Mouse (Mus musculus): ENCODE measurements around the gene Gm8159. TPM values are rescaled to one million over a fixed set of nuclear protein-coding genes. Genes with fewer than 3 reads are reported as not detected.
"Not testable (repeated sequence)": the region's sequence is repeated elsewhere in the genome, so short reads cannot be mapped to it uniquely, and the experiment has no call there.

Gm8159 gene
- not detected in 2 replicates for polyA plus RNA-seq (2012; rRNA removed)

- WGBS: no CpG with 5 or more reads among the region's 2 CpGs
- not testable (repeated sequence) for DNase-seq; H3K4me1 ChIP-seq (ENCODE audit: control insufficient read depth, insufficient read depth, low read length); H3K4me3 ChIP-seq (replicated peaks; ENCODE audit: extremely low read depth, low read depth, low read length)
Observed at GRCm38 (mm10) chr14:4632052-4632451, at the start of gene Gm8159. Gene Gm8159, plus strand, starts transcription at chr14:4632352.

- DNase-seq: not testable (repeated sequence)
Observed at GRCm38 (mm10) chr14:4649309-4649708, 17.2 kb downstream of the Gm8159 start.

GRCm38 (mm10) chr14:4650324-4650723, 18.2 kb downstream of the Gm8159 start:
- 0 out of 2 replicates have a peak, but pooled peaks have one; percentile 18 for TF ChIP-seq CTCF (IDR thresholded peaks at IDR 0.05; ENCODE audit: insufficient read depth, low read length)
- DNase-seq; H3K4me1 ChIP-seq (ENCODE audit: control insufficient read depth, insufficient read depth, low read length); H3K4me3 ChIP-seq (replicated peaks; ENCODE audit: extremely low read depth, low read depth, low read length): not testable (repeated sequence)
- 5% methylated on average over 6 of the region's 9 CpGs for WGBS

More at GRCm38 (mm10) chr14:4649309-4649708, 17.2 kb downstream of the Gm8159 start:
- H3K4me1 ChIP-seq (ENCODE audit: control insufficient read depth, insufficient read depth, low read length); H3K4me3 ChIP-seq (replicated peaks; ENCODE audit: extremely low read depth, low read depth, low read length): not testable (repeated sequence)
- 1% methylated on average over 15 of the region's 18 CpGs for WGBS

GRCm38 (mm10) chr14:4663892-4664291, 31.7 kb downstream of the Gm8159 start, which contains the start of gene Gm3239:
Gene Gm3239, plus strand, starts transcription at chr14:4664192.
- H3K4me3 ChIP-seq (replicated peaks; ENCODE audit: extremely low read depth, low read depth, low read length); H3K4me1 ChIP-seq (ENCODE audit: control insufficient read depth, insufficient read depth, low read length); DNase-seq: not testable (repeated sequence)
- WGBS: no CpG with 5 or more reads among the region's 2 CpGs

Other genes with a start within 250 kb of the Gm8159 start
- gene Gm3159, start 234.8 kb upstream of the Gm8159 start, polyA plus RNA-seq (2012; rRNA removed): not detected in 2 replicates
- 0.17 TPM in 1 of 2 replicates, not detected in the other for gene Gm3164, start 216.9 kb upstream of the Gm8159 start, polyA plus RNA-seq (2012; rRNA removed)
- gene Gm3173, start 201.4 kb upstream of the Gm8159 start, polyA plus RNA-seq (2012; rRNA removed): 0.32 TPM in 1 of 2 replicates, not detected in the other
- gene Gm3182, start 150.6 kb upstream of the Gm8159 start, polyA plus RNA-seq (2012; rRNA removed): not detected in 2 replicates
- not detected in 2 replicates for gene Gm3047, start 76.9 kb upstream of the Gm8159 start, polyA plus RNA-seq (2012; rRNA removed)
- 0.18 TPM in 1 of 2 replicates, not detected in the other for gene Gm3239, start 31.8 kb downstream of the Gm8159 start, polyA plus RNA-seq (2012; rRNA removed)
- gene Gm7876, start 76.9 kb downstream of the Gm8159 start, polyA plus RNA-seq (2012; rRNA removed): not detected in 2 replicates
- gene Gm3252, start 94.4 kb downstream of the Gm8159 start, polyA plus RNA-seq (2012; rRNA removed): 0.08 TPM in 1 of 2 replicates, not detected in the other
- not detected in 2 replicates for gene Gm9602, start 144.0 kb downstream of the Gm8159 start, polyA plus RNA-seq (2012; rRNA removed)
- not detected in 2 replicates for gene Gm3269, start 205.8 kb downstream of the Gm8159 start, polyA plus RNA-seq (2012; rRNA removed)
- not detected in 2 replicates for gene Gm3264, start 223.2 kb downstream of the Gm8159 start, polyA plus RNA-seq (2012; rRNA removed)